Mouse (Mus musculus) brain, embryonic 18.5 days (tissue): Measurements from ENCODE around the gene Bad.
"Not testable (repeated sequence)": the region's sequence is repeated elsewhere in the genome, so short reads cannot be mapped to it uniquely, and the experiment has no call there.

Experiments used
- DNase-seq: peaks from one replicate; pipeline ENCODE4 v3.0.0-alpha.2; 2012; ENCODE audit warnings: low read depth, low spot score

Bad gene

GRCm38 (mm10) chr19:6985300-6985699 lies 43.6 kb downstream of the Bad start:
- no peak for DNase-seq

- DNase-seq, result no peak
These were observed 44.5 kb downstream of the Bad start for GRCm38 (mm10) chr19:6985951-6986708.

DNA sequence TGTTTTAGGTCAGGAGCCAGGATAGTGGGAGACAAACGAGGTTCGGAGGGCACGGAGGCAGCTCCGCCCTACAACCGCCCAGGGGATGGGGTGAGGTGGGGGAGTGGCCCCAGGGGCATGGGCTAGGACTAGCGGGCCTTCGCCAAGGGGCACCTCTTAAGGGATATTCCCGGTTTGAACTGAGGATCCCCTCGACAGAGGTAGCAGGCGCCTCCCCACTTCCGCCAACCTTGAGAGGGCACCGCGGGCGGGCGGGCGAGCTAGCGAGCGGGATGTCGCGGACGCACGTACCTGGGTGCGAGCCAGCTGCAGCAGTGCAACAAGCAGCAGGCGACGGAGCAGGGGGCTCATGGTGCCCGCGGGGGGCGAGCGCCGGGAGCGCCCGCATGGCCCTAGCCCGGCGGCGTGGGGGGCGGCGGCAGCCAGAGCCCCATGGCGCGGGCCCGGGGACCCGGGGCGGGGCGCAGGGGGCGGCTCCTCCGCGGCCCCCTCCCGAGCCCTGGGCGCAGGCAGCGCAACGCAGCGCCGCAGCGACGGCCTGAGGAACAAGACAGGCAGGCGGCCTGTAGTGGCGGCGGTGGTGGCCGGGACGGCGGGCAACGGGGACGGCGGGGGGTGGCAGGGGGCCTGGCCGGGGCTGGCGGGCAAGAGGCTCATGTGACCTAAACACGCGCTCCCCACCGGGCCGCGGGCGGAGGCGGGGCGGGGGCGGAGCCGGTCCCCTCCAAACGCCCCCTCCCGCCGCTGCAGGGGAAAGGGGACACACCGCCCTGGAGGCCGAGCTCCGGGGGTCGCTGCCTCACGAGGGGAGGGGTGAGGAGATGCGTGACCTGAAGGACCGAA lies 45.6 kb downstream of the Bad start, which contains the start of gene Vegfb:
Gene Vegfb (minus strand): TSS at position 591 of the 843 bp plus-strand sequence.
- no peak for DNase-seq

- DNase-seq, result no peak
These were observed 46.2 kb downstream of the Bad start for GRCm38 (mm10) chr19:6987904-6988285.

GRCm38 (mm10) chr19:6989251-6989650 lies 47.6 kb downstream of the Bad start:
- no peak for DNase-seq

DNA sequence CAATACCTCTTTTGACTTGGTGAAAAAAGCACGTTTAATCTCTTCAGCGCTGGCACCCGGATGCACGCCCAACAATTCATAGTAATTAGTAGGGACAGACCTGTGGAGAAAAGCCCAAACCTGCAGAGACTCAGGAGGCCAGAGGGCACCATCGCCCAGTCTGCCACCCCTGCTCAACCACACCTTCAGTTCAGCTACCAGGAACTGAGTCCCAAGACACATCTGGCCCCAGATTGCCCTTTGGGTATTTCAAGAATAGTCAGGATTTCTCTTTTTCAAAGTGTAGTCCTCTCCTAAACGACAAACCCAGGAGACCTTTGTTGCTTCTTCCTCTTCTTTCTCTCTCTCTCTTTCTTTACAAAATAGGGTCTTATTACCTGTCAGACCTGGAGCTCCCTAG lies 49.1 kb downstream of the Bad start:
- no peak for DNase-seq

DNA sequence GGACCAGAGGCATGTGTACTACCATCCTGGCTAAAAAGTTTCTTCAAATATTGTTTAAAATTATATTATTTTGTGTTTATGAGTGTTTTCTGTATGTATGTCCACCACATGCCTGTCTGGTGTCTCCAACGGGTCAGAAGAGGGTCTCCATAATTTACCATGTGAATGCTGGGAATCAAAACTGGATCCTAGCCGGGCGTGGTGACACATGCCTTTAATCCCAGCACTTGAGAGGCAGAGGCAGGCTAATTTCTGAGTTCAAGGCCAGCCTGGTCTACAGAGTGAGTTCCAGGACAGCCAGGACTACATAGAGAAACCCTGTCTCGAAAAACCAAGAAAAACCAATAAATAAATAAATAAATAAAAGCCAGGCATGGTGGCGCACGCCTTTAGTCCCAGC lies 49.5 kb downstream of the Bad start:
- DNase-seq, result not testable (repeated sequence)

- peak; percentile 90 for DNase-seq
These were observed 50.6 kb downstream of the Bad start, which contains the start of gene Dnajc4 for GRCm38 (mm10) chr19:6992011-6992858. TSS of gene Dnajc4 (minus strand) at chr19:6992572.

DNA sequence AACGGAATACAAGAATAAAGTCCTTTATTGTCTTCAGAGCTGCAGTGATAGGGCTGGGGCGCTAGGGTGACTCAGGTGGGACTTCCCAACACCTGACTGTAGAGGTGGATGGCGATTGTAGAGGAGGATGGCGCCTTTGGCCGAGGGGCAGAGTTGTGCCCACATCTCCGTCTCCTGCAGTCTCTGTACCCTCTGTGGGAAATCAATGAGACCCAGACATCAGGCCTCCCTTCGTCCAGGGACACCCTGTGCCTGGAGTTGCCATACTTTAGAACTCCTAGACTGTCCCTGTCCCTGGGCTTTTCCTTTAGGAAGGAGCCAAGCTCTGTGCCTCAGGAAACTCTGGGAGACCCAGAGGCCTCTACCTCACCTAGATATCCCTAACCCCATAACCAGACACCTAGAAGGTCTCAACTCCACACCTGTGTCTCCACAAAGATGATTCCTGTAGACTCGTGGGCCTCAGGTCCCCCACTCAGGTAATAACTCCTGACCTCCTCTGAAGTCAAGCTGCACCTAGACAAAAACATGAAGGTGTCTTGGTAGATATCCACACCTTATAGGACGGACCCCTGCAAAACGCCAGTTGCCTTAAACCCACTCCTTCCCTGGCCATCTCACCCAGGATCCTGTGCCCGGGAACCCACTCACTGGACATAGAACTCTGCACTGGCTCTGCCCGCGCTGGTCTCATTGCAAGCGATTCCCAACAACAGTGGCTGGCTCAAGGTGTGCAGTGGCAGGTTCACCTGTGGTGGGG lies 51.5 kb downstream of the Bad start:
- DNase-seq, result no peak

- no peak for DNase-seq
These were observed 52.3 kb downstream of the Bad start for GRCm38 (mm10) chr19:6994002-6994401.

DNA sequence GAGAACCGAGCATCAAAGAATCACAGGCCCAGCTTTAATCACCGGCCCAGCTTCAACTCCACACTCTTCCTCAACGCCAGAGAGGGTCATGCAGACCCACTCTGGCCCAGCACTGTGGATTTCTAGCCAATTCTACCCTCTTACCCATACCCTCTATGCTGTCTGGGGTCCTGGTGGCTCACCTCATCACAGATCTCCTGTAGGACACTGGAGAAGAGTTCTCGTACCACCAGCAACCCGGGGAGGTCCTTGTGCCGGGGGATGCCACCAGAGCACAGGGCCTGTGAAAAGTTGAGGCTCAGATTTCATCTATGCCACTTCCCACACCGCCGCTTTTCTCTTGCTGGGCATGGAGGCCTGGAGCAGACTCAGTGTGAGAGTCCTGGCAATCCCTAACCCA lies 52.8 kb downstream of the Bad start:
- DNase-seq, result no peak

- DNase-seq, result no peak
These were observed 53.8 kb downstream of the Bad start for GRCm38 (mm10) chr19:6995255-6995991.

DNA sequence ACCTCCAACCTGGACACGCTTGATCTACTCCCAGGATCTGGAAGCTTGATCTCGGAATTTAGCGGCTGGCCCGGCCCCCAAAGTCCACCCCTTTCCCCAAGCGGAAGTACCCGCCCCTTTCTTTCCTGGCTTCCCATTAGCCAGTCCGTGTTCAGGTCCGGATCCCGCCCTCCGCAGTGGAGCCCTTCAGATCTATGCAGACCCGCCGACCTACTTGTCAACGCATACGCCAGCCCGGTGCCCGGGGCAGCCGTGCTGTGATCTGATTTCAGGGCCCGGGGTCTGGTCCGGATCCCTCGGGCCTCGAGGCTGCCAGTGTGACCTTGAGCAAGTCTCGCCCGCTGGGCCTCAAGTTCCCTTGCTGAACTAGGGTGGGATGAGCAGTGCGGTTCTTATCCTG lies 54.3 kb downstream of the Bad start, which contains the start of the genes Nudt22 and Trpt1:
Gene Nudt22 (minus strand): TSS at position 112 of the 400 bp plus-strand sequence.
Gene Trpt1 (plus strand): TSS at position 126 of the 400 bp plus-strand sequence.
- DNase-seq, result no peak

GRCm38 (mm10) chr19:6997721-6998290 lies 56.1 kb downstream of the Bad start:
- no peak for DNase-seq

- no peak for DNase-seq
These were observed 57.9 kb downstream of the Bad start for GRCm38 (mm10) chr19:6999360-7000063.
